In the genomic region with DNA sequence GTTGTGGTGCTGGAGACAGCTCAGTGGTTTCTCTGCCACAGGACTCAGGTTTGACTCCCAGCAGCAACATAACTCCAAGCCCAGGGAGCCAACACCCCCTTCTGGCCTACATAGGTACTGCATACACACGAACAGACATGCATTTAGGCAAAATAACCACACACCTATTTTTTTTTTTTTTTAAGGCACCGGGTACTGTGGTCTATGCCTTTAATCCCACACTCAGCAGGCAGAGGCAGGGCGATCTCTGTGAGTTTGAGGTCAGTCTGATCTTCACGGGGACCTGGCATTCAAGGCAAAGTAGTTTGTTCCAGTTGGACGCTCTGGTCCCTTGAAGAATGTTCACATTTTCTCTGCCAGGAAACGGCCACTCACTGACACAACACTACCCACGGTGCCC, we compare ENCODE assay signal across 9 mouse cellular contexts. TPM values are rescaled to one million over a fixed set of nuclear protein-coding genes. Genes with fewer than 3 reads are reported as not detected.
A peak's percentile ranks its signal among the peaks of the same experiment; 100 is the strongest.
DNase-seq lines count a peak whose midpoint lies in the region; ATAC-seq and TF ChIP-seq lines count a peak whose summit lies in the region.
"Had no signal": no experiment of that assay in that cellular context is flagged by ENCODE, and none has a peak within 500 bp of the region (broad histone marks: within the 10 kb centered on the region; RNA-seq: fewer than 3 reads in every experiment).

No protein-coding gene starts in this region.

- no peak overlapping the region for H3K27ac ChIP-seq in cerebellum, adult 2 months (ENCODE audit: insufficient read depth, low read length)
- H3K27ac ChIP-seq in midbrain, embryonic 14.5 days (replicated peaks; ENCODE audit: low read depth, low read length) = no peak overlapping the region
- no peak overlapping the region for H3K27ac ChIP-seq in midbrain, embryonic 16.5 days (ENCODE audit: low read length)

- ATAC-seq in cerebellum, adult (ENCODE audit: insufficient number of reproducible peaks, low FRiP score, low TSS enrichment) = no peak
- ATAC-seq in midbrain, embryonic 14.5 days (ENCODE audit: low FRiP score, low TSS enrichment) = no peak
- ATAC-seq in midbrain, embryonic 16.5 days = no peak

- H3K36me3 ChIP-seq in midbrain, embryonic 14.5 days (ENCODE audit: control insufficient read depth, insufficient read depth, low read length) = no peaks in the 10 kb centered on the region
- no peaks in the 10 kb centered on the region for H3K36me3 ChIP-seq in midbrain, embryonic 16.5 days (ENCODE audit: control insufficient read depth, insufficient read depth, low read length)

- no peak for TF ChIP-seq POLR2A in cerebellum, adult 2 months (IDR thresholded peaks at IDR 0.05; ENCODE audit: borderline replicate concordance, insufficient read depth, low read length)

- no peaks in the 10 kb centered on the region for H3K27me3 ChIP-seq in cerebellum, adult 2 months (ENCODE audit: control insufficient read depth, insufficient read depth, low read length)
- no peaks in the 10 kb centered on the region for H3K27me3 ChIP-seq in midbrain, embryonic 14.5 days (ENCODE audit: control insufficient read depth, insufficient read depth, low read length)
- H3K27me3 ChIP-seq in midbrain, embryonic 16.5 days (ENCODE audit: control insufficient read depth, insufficient read depth, low read depth, low read length) = no peaks in the 10 kb centered on the region

- no peak overlapping the region for H3K4me2 ChIP-seq in midbrain, embryonic 14.5 days (ENCODE audit: low read length)
- H3K4me2 ChIP-seq in midbrain, embryonic 16.5 days (ENCODE audit: low read length) = no peak overlapping the region

- H3K4me1 ChIP-seq in cerebellum, adult 2 months (ENCODE audit: control insufficient read depth, insufficient read depth, low read length) = peaks cover 11% of the 10 kb centered on the region
- peaks cover 11% of the 10 kb centered on the region; the same call in 1 of the 2 replicates for H3K4me1 ChIP-seq in midbrain, embryonic 14.5 days (ENCODE audit: control insufficient read depth, insufficient read depth, low read length)
- H3K4me1 ChIP-seq in midbrain, embryonic 16.5 days (ENCODE audit: control insufficient read depth, insufficient read depth, low read length) = peaks cover 14% of the 10 kb centered on the region

- peak in 1 of 2 experiments; percentile 25 for DNase-seq in cerebellum, adult 2 months
- peak; percentile 17 for DNase-seq in midbrain, embryonic 14.5 days
- DNase-seq in kidney, postnatal 25 days = peak; percentile 34 to 52
- DNase-seq in thymus, postnatal 0 days (ENCODE audit: low spot score) = peak; percentile 63
- DNase-seq in adrenal gland, postnatal 4 days (ENCODE audit: low spot score in 2 of 2) = no peak
- no peak for DNase-seq in layer of hippocampus, adult 9-11 months

- H3K4me3 ChIP-seq in cerebellum, adult 2 months (replicated peaks; ENCODE audit: insufficient read depth, low read depth, low read length) = no peak overlapping the region
- H3K4me3 ChIP-seq in midbrain, embryonic 14.5 days (replicated peaks; ENCODE audit: low read depth, low read length) = no peak overlapping the region
- H3K4me3 ChIP-seq in midbrain, embryonic 16.5 days (ENCODE audit: low read depth, low read length) = no peak overlapping the region
- H3K4me3 ChIP-seq: myocyte had no signal

- H3K9me3 ChIP-seq in midbrain, embryonic 14.5 days (ENCODE audit: control insufficient read depth, low read length) = no peaks in the 10 kb centered on the region
- H3K9me3 ChIP-seq in midbrain, embryonic 16.5 days (replicated peaks; ENCODE audit: control insufficient read depth, low read length, poor library complexity, severe bottlenecking) = no peaks in the 10 kb centered on the region

- 65% methylated on average over 7 of the region's 7 CpGs for WGBS in cerebellum, adult 2 months
- WGBS in midbrain, embryonic 14.5 days = 79% methylated on average over 7 of the region's 7 CpGs
- 80% methylated on average over 7 of the region's 7 CpGs for WGBS in midbrain, embryonic 16.5 days

- H3K9ac ChIP-seq in midbrain, embryonic 14.5 days (replicated peaks; ENCODE audit: low read length) = no peak overlapping the region
- no peak overlapping the region for H3K9ac ChIP-seq in midbrain, embryonic 16.5 days (ENCODE audit: low read depth, low read length)

- peak; percentile 40; the same call in 1 of the 2 replicates for TF ChIP-seq CTCF in cerebellum, adult 2 months (IDR thresholded peaks at IDR 0.05; ENCODE audit: borderline replicate concordance, insufficient read depth, low read depth, low read length)

RNA-seq across cellular contexts. Expression of a gene that starts 2.2 kb away (rescaled TPM):
- 45.6 and 55.8 TPM in 2 replicates for polyA plus RNA-seq in cerebellum, adult 2 months (2012; rRNA removed)
- polyA plus RNA-seq in midbrain, embryonic 14.5 days (2014; fragmentation: Nextera tagmentation; extraction: Ambion mirVana) = 15.3 and 17.1 TPM in 2 replicates
- 13.4 and 15.8 TPM in 2 replicates for polyA plus RNA-seq in midbrain, embryonic 16.5 days (2015; fragmentation: Nextera tagmentation; extraction: Ambion mirVana)
- polyA plus RNA-seq in thymus, postnatal 0 days (2015; fragmentation: Nextera tagmentation; extraction: Ambion mirVana) = 14.5 and 15.5 TPM in 2 replicates
- total RNA-seq in adrenal gland, postnatal 4 days (2021) = 10 to 100 TPM; 19.9 to 21.6 TPM

RNA-seq across cellular contexts. Expression of a gene that starts 25.2 kb away (rescaled TPM):
- 50.5 and 52.7 TPM in 2 replicates for polyA plus RNA-seq in cerebellum, adult 2 months (2012; rRNA removed)
- polyA plus RNA-seq in midbrain, embryonic 14.5 days (2014; fragmentation: Nextera tagmentation; extraction: Ambion mirVana) = 52.8 and 54.8 TPM in 2 replicates
- 63.0 and 67.3 TPM in 2 replicates for polyA plus RNA-seq in midbrain, embryonic 16.5 days (2015; fragmentation: Nextera tagmentation; extraction: Ambion mirVana)
- 44.8 and 46.0 TPM in 2 replicates for polyA plus RNA-seq in thymus, postnatal 0 days (2015; fragmentation: Nextera tagmentation; extraction: Ambion mirVana)
- total RNA-seq in adrenal gland, postnatal 4 days (2021) = 10 to 100 TPM; 25.1 to 26.2 TPM

RNA-seq across cellular contexts. Expression of a gene that starts 32.1 kb away (rescaled TPM):
- polyA plus RNA-seq in cerebellum, adult 2 months (2012; rRNA removed) = 52.9 and 54.1 TPM in 2 replicates
- polyA plus RNA-seq in midbrain, embryonic 14.5 days (2014; fragmentation: Nextera tagmentation; extraction: Ambion mirVana) = 23.2 and 28.1 TPM in 2 replicates
- polyA plus RNA-seq in midbrain, embryonic 16.5 days (2015; fragmentation: Nextera tagmentation; extraction: Ambion mirVana) = 22.6 and 27.0 TPM in 2 replicates
- polyA plus RNA-seq in thymus, postnatal 0 days (2015; fragmentation: Nextera tagmentation; extraction: Ambion mirVana) = 22.6 and 23.5 TPM in 2 replicates
- total RNA-seq in adrenal gland, postnatal 4 days (2021) = 10 to 100 TPM; 27.3 to 33.4 TPM

RNA-seq across cellular contexts. Expression of a gene that starts 34.1 kb away (rescaled TPM):
- polyA plus RNA-seq in cerebellum, adult 2 months (2012; rRNA removed) = 54.8 and 58.0 TPM in 2 replicates
- polyA plus RNA-seq in midbrain, embryonic 14.5 days (2014; fragmentation: Nextera tagmentation; extraction: Ambion mirVana) = 66.0 and 70.9 TPM in 2 replicates
- 55.4 and 57.8 TPM in 2 replicates for polyA plus RNA-seq in midbrain, embryonic 16.5 days (2015; fragmentation: Nextera tagmentation; extraction: Ambion mirVana)
- polyA plus RNA-seq in thymus, postnatal 0 days (2015; fragmentation: Nextera tagmentation; extraction: Ambion mirVana) = 21.4 and 22.6 TPM in 2 replicates
- 10 to 100 TPM; 46.2 to 47.3 TPM for total RNA-seq in adrenal gland, postnatal 4 days (2021)

RNA-seq across cellular contexts. Expression of a gene that starts 36.9 kb away (rescaled TPM):
- polyA plus RNA-seq in cerebellum, adult 2 months (2012; rRNA removed) = 8.5 and 8.6 TPM in 2 replicates
- 0.25 TPM in 1 of 2 replicates, not detected in the other for polyA plus RNA-seq in midbrain, embryonic 14.5 days (2014; fragmentation: Nextera tagmentation; extraction: Ambion mirVana)
- polyA plus RNA-seq in midbrain, embryonic 16.5 days (2015; fragmentation: Nextera tagmentation; extraction: Ambion mirVana) = 0.26 and 0.27 TPM in 2 replicates
- 0.04 and 0.08 TPM in 2 replicates for polyA plus RNA-seq in thymus, postnatal 0 days (2015; fragmentation: Nextera tagmentation; extraction: Ambion mirVana)
- 1 to 10 TPM; 1.3 TPM for total RNA-seq in adrenal gland, postnatal 4 days (2021)

Comparison
In these comparisons a context has a peak if more than half of its experiments do, and no peak if none do; other contexts are left out.
1. DNase-seq: peak in midbrain, embryonic 14.5 days (single experiment), kidney, postnatal 25 days (2 of 2) and thymus, postnatal 0 days (single experiment); none in adrenal gland, postnatal 4 days (0 of 2) and layer of hippocampus, adult 9-11 months (single experiment).